Mouse (Mus musculus) testis, adult 2 months (tissue): ENCODE measurements around the gene Thsd4.

Source experiments
- CTCF ChIP-seq: fragments of 200-500 bp; IDR thresholded peaks from 2 replicates; pipeline ENCODE4 v1.5.1; 2012; ENCODE audit warnings: low read depth, mild to moderate bottlenecking, inconsistent platforms, low read length, moderate library complexity; ENCODE audit not compliant: control insufficient read depth, insufficient read depth, insufficient replicate concordance
- POLR2A ChIP-seq: fragments of 200-500 bp; IDR thresholded peaks from 2 replicates; pipeline ENCODE4 v1.6.1; 2012; ENCODE audit warnings: low read depth, mild to moderate bottlenecking, inconsistent platforms, low read length, moderate library complexity; ENCODE audit not compliant: control insufficient read depth

- no peak for TF ChIP-seq POLR2A
- no peak for TF ChIP-seq CTCF
Measured at GRCm38 (mm10) chr9:60115306-60115705, 406.5 kb downstream of the Thsd4 start.
